Mouse (Mus musculus) left cerebral cortex, adult 11 months (tissue): ENCODE measurements at regions not wholly inside any gene's neighbourhood (a gene's known extent, or its start where the extent isn't known, plus 50 kb on each side); places are given as distances from the start of the nearest gene placed in this dataset.

ENCODE experiments used
- DNase-seq: peaks from one replicate; pipeline ENCODE4 v3.0.0; 2022; ENCODE audit warnings: low spot score

DNA sequence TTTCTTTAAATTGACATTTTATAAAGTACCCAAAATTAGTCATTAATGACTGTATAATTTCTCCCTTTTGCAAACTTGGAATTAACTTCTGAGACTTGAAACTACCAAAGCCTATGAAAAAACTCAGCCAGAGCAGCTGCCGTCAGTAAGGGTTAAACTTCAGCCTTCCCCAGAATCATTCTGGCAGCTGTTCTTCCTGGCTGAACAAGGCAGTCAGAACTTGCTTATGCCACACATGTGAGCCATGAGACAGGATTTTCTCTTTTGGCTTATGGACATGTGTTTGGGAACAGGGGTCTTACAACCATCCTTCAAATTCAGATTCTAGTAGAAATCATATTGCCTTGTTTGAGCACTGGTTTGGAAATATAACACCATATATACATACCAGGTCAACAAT, 422.4 kb upstream of the Fat1 start:
- DNase-seq, result no peak

DNA sequence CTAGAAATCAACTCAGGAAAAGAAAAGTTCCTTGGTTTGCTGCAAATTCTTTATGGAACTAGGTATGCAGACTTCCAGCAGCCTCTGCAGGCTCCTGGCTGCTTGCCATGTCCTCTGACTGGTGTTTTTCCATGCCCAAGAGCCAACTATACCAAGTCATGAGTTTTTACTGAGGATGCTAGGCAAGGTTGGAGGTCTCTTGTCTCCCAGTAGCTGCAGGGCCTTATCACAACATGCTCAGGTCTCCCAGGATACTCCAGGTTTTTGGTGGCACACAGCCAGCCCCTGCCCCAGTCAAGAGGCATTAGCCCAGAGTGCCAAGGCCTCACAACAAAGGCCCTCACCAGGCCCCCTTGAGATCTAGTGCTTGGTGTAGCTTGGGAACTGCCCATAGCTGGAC, 409.3 kb upstream of the Fat1 start:
- DNase-seq, result no peak

DNA sequence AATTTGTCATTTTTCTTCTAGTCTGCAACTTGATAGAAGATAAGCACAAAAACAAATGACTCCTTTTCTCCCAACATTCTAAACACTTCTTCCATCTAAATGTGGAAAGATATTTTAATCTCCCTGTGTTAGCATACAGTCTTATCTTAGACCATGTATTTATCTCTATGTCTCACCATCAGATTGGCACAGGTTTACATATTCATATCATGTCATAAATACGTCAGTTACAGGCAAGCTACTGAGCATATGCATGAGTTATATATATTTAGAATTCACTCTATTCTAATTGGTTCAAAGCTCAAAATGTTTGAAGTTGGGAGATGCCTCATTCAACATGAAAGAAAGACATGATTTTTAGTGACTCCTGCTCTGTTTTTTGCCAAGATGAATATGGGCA, 405.6 kb upstream of the Fat1 start:
- DNase-seq, result no peak

DNA sequence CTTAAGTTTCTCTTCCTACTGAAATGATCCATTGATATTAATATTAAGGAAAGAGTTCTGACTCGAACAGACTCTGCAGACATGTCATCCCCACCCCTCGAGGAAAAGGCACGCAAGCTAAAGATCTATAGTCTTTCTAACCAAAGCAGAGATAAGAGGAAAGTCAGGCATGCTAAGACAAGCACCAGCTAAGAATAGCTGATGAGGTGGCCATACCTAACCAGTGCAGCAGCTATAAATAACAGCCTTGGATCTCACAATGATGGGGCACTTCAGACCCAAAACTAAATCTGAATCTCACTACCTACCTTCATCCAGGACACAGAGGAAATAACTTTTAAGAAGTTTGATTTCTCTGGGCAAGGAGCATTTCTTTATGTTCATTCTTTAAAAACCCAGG, 386.4 kb upstream of the Fat1 start:
- no peak for DNase-seq

- no peak for DNase-seq
Observed at GRCm38 (mm10) chr8:44559161-44559560, 376.1 kb upstream of the Fat1 start.

DNA sequence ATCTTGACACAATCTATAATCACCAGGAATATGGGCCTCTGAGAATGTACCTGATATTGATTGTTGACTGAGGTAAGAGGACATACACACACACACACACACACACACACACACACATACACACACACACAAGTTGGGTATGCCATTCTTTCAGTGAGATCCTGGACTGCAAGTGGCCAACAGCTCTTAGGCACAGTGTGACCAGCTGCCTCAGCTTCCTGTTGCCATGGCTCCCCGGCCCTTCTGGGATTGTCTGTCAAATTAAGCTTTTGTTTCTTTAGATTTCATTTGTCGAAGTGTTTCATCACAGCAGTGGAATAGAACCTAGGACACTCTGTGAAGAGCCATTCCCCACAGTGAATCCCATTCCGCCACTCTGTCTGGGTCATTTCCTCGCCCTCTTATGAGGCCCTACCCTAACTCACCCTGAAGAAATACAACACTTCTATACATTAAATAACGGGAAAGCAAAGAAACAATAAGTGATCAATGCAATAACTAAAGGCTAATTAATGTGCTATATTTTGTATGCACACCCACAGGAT, 358.9 kb upstream of the Fat1 start:
- DNase-seq, result no peak

DNA sequence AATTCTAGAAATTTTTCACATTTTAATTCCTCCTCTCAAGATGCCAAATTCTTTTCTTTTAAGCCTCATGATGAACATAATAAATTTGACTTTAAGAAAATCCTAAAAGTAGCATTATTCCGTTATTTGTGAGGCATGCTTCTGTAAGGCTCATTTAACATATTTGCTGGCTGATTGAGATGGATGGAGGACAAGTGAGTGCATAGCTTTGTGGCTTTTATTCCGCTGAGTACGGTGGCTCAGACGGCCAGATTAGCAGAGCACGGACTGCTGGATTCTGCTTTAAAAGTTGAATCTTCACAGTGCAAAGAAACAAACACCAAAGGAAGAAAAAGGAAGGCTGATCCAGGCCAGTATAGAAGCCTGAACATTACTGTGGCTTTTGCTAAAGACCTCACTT, 358.3 kb upstream of the Fat1 start:
- DNase-seq, result no peak
